Mouse (Mus musculus) erythroblast, embryonic 14.5 days (primary cell): Measurements from ENCODE around the gene Tiam2.

Experiments
- GATA1 ChIP-seq: IDR thresholded peaks from 2 replicates; pipeline ENCODE4 v1.6.1; 2012; ENCODE audit warnings: low read length, inconsistent platforms, mixed read lengths
- TAL1 ChIP-seq: IDR thresholded peaks from 3 replicates; pipeline ENCODE4 v1.6.1; 2012; ENCODE audit warnings: low read length, inconsistent platforms, mixed read lengths

GRCm38 (mm10) chr17:3485851-3486250 lies 159.5 kb downstream of the Tiam2 start:
- TF ChIP-seq GATA1: no peak
- no peak for TF ChIP-seq TAL1
